Mouse (Mus musculus): ENCODE measurements at regions not wholly inside any gene's neighbourhood (a gene's known extent, or its start where the extent isn't known, plus 50 kb on each side); places are given as distances from the start of the nearest gene placed in this dataset.

DNA sequence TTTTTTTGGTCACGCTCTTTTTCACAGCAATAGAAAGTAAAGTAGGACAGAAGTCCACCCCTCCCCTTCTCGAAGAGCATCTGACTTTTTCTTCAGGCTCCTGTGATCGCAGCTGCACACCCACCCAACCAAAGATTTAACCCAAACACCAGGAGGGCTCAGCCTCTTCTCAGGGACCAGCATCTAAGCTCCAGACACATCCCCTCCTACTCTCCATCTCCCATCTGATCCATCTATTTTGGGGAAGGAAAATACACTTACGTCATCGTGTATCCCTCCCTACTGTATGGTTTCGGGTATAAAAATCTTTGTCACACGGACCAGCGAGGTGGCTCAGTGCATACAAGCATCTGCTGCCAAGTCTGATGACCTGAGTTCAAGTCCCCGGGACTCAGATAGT is 284.3 kb downstream of the 3100002H09Rik start:
- DNase-seq (ENCODE audit: low read depth, low spot score): no peak

- DNase-seq (ENCODE audit: low read depth, low spot score): no peak
Measured at GRCm38 (mm10) chr4:124323589-124323988, 287.0 kb downstream of the 3100002H09Rik start.

GRCm38 (mm10) chr4:124321221-124321620 is 289.4 kb downstream of the 3100002H09Rik start:
- no peak for DNase-seq (ENCODE audit: low read depth, low spot score)

DNA sequence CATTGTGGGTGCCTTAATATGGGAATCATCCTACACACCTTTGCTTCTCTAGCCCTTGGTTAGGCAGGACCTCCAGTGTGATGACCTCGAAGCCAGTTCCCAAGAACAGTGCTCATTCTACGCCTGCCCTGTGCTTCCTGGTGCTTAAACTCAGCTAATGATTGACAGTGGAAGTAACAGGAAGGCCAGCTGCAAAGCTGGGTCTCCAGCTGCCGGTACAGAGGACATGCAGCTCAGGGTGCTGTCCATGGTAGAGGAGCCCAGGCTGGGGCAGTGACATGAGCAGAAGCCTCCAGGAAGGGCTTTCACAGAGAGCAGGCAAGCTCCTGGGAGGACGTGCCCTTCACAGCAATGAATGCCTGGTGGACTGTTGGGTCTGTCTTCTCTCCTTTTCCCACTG is 293.6 kb downstream of the 3100002H09Rik start:
- DNase-seq (ENCODE audit: low read depth, low spot score): no peak

GRCm38 (mm10) chr4:124311657-124312056 is 298.9 kb downstream of the 3100002H09Rik start:
- no peak for DNase-seq (ENCODE audit: low read depth, low spot score)

GRCm38 (mm10) chr4:124310594-124310993 is 300.0 kb downstream of the 3100002H09Rik start:
- DNase-seq (ENCODE audit: low read depth, low spot score): no peak

DNA sequence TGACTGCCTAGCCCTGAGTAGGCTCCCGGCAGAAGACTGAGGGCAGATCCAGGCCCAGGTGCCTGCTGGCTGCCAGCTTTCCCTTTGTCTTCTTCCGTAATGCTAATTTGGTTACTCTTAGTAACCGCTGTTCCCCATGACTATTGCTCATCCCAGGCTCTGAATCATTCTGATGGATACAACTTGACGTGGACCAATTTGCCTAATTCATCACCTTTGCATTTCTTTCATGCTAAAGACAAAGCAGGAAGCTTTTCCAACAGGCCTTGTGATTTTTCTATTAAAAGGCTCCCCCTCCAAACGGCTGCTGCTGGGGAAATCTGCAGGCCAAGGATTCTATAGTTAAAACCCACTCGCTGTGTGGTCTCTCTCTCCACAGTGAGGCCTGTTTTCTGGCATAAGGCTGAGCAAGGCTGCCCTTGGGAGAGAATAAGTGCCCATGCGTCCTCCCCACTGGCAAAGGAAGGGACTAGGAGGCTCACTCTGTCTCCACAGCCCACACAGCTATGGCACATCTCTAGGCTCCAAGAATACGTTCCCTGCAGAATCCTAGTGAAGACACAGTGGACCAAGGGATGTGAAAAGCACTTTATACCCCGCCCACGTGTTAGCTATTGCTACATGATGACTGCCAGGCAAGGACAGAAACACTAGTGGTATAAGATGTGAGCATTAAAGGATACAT is 304.6 kb downstream of the 3100002H09Rik start:
- no peak for DNase-seq (ENCODE audit: low read depth, low spot score)

DNA sequence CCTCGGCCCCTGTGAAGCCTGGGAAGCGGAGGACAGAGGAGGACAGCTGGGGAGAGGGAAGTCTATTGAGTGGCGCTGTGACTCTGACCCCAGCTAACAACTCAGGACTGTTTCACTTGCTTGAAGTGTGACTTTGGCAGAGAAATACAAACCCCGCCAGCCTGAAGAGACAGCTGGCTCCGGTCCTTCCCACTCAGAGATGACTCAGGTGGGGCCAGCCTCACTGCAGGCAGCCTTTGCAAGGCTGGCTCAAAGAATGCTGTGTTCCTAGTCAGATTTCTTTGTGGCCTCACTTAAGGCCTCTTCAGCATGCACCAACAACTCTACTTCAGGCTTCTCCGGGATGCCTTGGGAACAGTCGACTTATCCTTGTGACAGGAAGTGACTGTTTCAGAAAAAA is 307.7 kb downstream of the 3100002H09Rik start:
- DNase-seq (ENCODE audit: low read depth, low spot score): no peak

- DNase-seq (ENCODE audit: low read depth, low spot score): no peak
Measured at GRCm38 (mm10) chr4:124298667-124299437, 311.8 kb downstream of the 3100002H09Rik start.

DNA sequence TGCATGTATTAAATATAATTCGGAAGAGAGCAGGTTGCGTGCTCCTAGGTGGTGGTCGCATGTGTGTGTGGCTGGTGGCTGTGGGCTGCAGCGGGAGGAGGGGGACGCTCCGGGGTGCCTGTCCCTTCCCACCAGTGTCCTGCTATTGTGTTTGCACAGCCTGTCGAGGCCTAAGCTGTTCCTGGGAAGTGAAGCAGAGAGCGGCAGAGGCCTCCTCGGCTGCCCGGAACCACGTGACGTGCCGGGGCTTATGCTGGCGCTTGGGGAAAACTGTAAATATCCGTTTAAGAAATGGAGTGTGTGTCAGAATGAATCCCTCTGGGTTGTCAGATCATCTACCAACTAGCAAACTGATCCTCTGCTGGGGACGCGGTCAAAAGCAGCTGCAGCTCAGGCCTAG is 318.3 kb downstream of the 3100002H09Rik start:
- no peak for DNase-seq (ENCODE audit: low read depth, low spot score)

DNA sequence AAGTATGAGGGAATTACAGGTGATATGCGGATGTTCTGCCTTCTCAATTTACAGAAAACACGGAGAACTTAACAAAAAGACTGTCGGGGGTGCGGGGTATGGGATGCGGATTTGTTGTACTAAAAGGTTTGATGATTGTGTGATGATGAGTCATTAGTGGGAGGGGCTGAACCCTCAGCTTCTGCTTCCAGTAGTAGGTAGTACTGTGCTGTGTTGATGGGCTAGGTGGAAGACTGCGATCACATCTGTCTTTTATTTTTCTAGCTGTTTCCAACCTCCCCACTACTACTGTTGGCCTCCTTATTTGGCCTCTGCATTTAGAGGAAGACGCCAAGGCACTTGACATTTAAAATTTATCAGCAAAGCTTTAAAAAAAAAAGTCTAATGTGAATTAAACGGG is 318.8 kb downstream of the 3100002H09Rik start:
- DNase-seq (ENCODE audit: low read depth, low spot score): no peak

DNA sequence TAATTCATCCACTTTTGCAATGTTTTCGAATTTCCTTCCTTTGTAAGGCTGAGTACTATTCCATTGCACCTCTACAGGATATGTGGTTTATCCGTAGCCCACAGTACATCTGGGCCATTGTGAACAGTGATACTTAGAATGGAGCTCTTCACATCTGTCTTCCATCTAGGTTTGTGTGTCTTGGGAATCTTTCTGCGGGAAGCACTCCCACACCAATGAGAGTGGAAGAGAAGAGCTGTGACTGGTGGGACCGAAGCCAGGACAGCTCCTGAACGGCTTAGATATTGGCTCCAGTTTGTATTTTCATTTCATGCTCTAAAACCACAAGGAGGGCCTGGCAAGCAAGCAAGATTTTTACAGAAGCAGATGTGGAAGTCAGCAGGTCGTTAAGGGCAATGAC is 323.1 kb downstream of the 3100002H09Rik start:
- no peak for DNase-seq (ENCODE audit: low read depth, low spot score)

DNA sequence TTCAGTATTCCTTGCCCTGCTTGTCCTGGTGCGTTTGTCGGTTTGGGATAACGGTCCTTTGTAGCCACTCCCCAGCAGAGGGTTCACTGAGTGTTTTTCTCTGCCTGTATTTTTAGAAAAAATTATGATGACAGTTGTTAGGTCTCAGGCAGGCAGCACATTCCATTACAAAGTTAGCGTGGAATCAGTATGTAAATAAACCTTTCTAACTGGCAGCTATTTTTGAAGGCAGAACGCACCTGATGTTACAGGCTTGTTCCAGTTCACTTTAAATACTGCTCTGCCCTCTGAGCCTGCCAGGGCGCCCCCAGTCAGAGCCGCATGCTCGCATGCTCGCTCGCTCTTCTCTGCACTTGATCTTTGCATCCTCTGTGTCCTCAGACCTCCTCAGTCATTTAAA is 331.9 kb downstream of the 3100002H09Rik start:
- DNase-seq (ENCODE audit: low read depth, low spot score): no peak

GRCm38 (mm10) chr4:124277456-124278181 is 333.0 kb downstream of the 3100002H09Rik start:
- no peak for DNase-seq (ENCODE audit: low read depth, low spot score)

- no peak for DNase-seq (ENCODE audit: low read depth, low spot score)
Measured at GRCm38 (mm10) chr4:124276741-124277455, 333.7 kb downstream of the 3100002H09Rik start.

GRCm38 (mm10) chr4:124272002-124272401 is 338.6 kb downstream of the 3100002H09Rik start:
- no peak for DNase-seq (ENCODE audit: low read depth, low spot score)

GRCm38 (mm10) chr4:124268404-124268803 is 342.2 kb downstream of the 3100002H09Rik start:
- DNase-seq (ENCODE audit: low read depth, low spot score): no peak

DNA sequence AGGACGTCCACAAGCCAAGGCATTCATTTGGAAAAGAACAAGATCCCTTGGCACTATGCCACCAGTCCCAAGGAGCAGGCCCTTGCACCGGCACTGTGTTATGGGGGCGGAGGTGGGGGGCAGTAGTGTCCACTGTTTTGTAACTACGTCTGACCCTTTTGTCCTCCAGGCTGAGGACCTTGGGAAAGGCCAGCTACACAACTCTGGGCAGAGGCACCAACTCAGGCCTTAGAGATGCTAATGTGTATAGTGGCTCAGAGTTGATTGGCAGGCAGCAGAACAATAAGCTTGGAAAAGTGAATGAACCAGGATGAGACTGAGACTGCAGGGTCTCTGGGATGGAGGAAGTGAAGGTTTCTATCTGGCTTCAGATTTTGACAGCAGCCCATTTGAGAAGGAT is 344.0 kb downstream of the 3100002H09Rik start:
- no peak for DNase-seq (ENCODE audit: low read depth, low spot score)

GRCm38 (mm10) chr4:124265527-124265926 is 345.1 kb downstream of the 3100002H09Rik start:
- no peak for DNase-seq (ENCODE audit: low read depth, low spot score)

DNA sequence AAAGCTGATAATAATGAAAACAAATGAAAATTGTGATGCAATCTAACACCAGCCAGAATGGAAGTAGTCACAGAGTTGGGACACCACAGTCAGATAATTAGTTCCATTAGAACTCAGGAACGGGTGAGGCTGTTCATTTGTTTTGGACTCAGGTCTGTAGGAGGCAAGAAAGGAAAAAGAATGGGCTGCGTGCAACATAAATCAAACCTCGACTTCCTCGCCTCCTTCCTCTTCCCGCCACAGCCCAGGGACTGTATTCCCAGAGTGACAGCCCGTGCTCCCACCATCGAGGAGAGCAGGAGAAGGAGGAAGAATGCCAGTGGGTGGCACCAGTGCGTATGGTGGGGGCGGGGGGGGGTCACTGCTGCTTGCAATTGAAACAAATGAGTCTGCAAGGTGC is 339.2 kb upstream of the 4930535I16Rik start:
- DNase-seq (ENCODE audit: low read depth, low spot score): no peak

- no peak for DNase-seq (ENCODE audit: low read depth, low spot score)
Measured at GRCm38 (mm10) chr4:124256515-124256914, 338.7 kb upstream of the 4930535I16Rik start.

- DNase-seq (ENCODE audit: low read depth, low spot score): no peak
Measured at GRCm38 (mm10) chr4:124255183-124255543, 337.3 kb upstream of the 4930535I16Rik start.
